Mouse (Mus musculus) neural tube, embryonic 14.5 days (tissue): ENCODE measurements around the gene Card19. TPM values are rescaled to one million over a fixed set of nuclear protein-coding genes. Genes with fewer than 3 reads are reported as not detected.

ENCODE experiments used
- ATAC-seq: fragments of 200-750 bp; cut with Nextera tagmentation; 2 replicates; pipeline ENCODE4 v1.8.0; 2017; ENCODE audit warnings: low read depth, mild to moderate bottlenecking, moderate TSS enrichment, moderate library complexity
- H3K27ac ChIP-seq: fragments of 300-500 bp; sonication (generic); 2 replicates; pipeline ENCODE4 v1.5.1; 2014; ENCODE audit warnings: low read depth, mild to moderate bottlenecking, control low read depth, low read length, moderate library complexity, mixed read lengths
- H3K27me3 ChIP-seq: fragments of 300-500 bp; sonication (generic); 2 replicates; pipeline ENCODE4 v1.6.1; 2014; ENCODE audit warnings: low read length; ENCODE audit not compliant: control insufficient read depth, insufficient read depth
- H3K36me3 ChIP-seq: fragments of 300-500 bp; sonication (generic); 2 replicates; pipeline ENCODE4 v1.6.1; 2014; ENCODE audit warnings: low read length, mixed read lengths; ENCODE audit not compliant: control insufficient read depth, insufficient read depth
- H3K4me1 ChIP-seq: fragments of 300-500 bp; sonication (generic); 2 replicates; pipeline ENCODE4 v1.6.1; 2014; ENCODE audit warnings: low read length; ENCODE audit not compliant: control insufficient read depth, insufficient read depth
- H3K4me2 ChIP-seq: fragments of 300-500 bp; sonication (generic); 2 replicates; pipeline ENCODE4 v1.6.1; 2014; ENCODE audit warnings: mild to moderate bottlenecking, low read depth, low read length, control low read depth
- H3K4me3 ChIP-seq: fragments of 300-500 bp; sonication (generic); 2 replicates; pipeline ENCODE4 v1.5.1; 2014; ENCODE audit warnings: low read depth, low read length, control low read depth, mixed read lengths
- H3K9ac ChIP-seq: fragments of 300-500 bp; sonication (generic); replicated peaks from 2 replicates; pipeline ENCODE4 v1.6.1; 2014; ENCODE audit warnings: low read depth, mild to moderate bottlenecking, control low read depth, low read length, mixed read lengths
- H3K9me3 ChIP-seq: fragments of 300-500 bp; sonication (generic); 2 replicates; pipeline ENCODE4 v1.6.1; 2016; ENCODE audit warnings: low read length; ENCODE audit not compliant: control insufficient read depth
- WGBS: fragments of 180-500 bp; shearing (Covaris S2); extraction: QIAGEN DNeasy Blood & Tissue Kit; methylation state at CpG from one replicate; pipeline ENCODE4 v1.1.7; 2014; 5-methylcytosine and 5-hydroxymethylcytosine counted together
- polyA plus RNA-seq: library from polyadenylated mRNA; unstranded; fragments of >200 nt; fragmentation: Nextera tagmentation; extraction: Ambion mirVana; gene quantifications from 2 replicates; pipeline ENCODE4 v1.2.1, GENCODE M21; 2014

Gene Card19
- polyA plus RNA-seq, result 35.7 and 37.3 TPM in 2 replicates

DNA sequence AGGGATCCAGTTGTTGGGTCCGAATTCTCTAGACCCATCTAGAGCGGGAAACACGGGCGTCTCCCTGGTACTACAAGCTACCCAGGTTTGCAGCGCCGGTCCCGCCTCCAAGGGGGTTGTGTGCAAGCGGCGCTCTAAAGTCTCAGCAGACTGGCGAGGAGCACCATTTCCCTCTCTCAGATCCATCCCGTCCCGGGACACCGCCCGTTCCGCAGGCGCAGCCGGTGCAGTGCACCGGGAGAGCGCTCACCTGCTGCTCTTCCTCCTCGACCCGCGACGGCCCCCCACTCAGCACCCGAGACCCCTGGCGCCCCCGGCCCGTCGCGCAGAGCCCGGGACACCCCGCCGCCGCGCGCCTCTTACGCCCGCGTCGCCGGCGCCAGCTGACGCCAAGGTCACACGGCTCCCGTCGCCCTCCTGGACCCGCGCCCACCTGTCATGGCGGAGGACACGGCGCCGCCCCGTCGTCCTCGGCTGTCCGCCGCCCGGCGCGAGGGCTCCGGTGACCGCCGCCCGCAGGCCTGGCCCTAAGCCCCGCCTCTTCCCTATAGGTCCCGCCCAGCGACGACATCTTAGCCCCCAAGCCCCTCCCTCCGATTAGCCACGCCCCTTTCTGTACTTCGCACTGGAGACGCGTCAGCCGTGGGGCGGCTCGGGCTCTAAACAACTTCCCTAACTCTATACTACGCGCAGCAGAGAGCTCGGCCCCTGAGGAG lies at the start of gene Card19:
Card19 (minus strand) TSS at position 534 of the 716 bp plus-strand sequence.
- H3K27me3 ChIP-seq, result no peaks in the 10 kb centered on the region
- peak within 1 kb of the TSS; percentile 73 for H3K4me2 ChIP-seq
- ATAC-seq, result peak; percentile 87
- peak within 1 kb of the TSS; percentile 69 for H3K4me3 ChIP-seq
- H3K4me1 ChIP-seq, result peaks cover 20% of the 10 kb centered on the region; the same call in 1 of the 2 replicates
- H3K27ac ChIP-seq, result no peak within 1 kb of the TSS
- no peaks in the 10 kb centered on the region for H3K9me3 ChIP-seq
- H3K36me3 ChIP-seq, result no peaks in the 10 kb centered on the region
- WGBS, result 1% methylated on average over 73 of the region's 78 CpGs
- peak within 1 kb of the TSS; percentile 73 for H3K9ac ChIP-seq

DNA sequence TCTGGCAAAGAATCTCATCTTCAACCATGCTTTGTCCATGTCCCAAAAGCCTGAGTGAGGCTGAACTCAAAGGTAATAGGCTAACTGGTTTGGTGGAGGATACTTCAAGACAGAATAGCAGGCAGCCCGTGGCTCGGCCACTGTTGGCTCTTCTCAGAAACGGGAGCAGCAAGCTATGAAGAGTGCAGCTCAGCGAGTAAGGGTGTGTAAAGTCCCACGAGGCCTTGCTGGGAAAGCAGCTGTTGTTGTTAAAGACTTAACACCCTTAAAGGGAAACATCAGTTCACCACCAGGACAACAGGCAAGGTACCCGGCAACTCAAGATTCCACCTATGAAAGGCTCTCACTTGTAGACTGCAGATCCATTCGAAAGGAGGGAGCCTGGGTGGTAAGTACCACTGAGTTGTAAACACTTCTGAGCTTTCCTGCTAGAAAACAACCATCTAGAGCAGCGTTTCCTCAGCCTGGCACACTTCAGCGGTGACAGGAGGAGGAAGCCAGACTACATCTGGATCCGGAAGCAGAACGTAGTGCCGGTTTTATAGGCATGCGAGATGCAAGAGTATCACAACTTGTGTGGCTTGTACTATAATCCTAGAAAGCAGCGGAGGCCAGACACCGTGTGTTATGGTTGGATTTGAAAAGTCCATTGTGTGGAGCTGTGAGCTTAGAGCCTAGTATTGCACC lies 44.3 kb upstream of the Card19 start:
- H3K9me3 ChIP-seq, result no peaks in the 10 kb centered on the region
- WGBS, result 81% methylated on average over 15 of the region's 15 CpGs
- H3K4me3 ChIP-seq, result no peak overlapping the region
- no peak for ATAC-seq
- no peak overlapping the region for H3K27ac ChIP-seq
- H3K27me3 ChIP-seq, result no peaks in the 10 kb centered on the region
- H3K9ac ChIP-seq, result no peak overlapping the region
- no peaks in the 10 kb centered on the region for H3K36me3 ChIP-seq
- H3K4me1 ChIP-seq, result no peaks in the 10 kb centered on the region
- H3K4me2 ChIP-seq, result no peak overlapping the region

DNA sequence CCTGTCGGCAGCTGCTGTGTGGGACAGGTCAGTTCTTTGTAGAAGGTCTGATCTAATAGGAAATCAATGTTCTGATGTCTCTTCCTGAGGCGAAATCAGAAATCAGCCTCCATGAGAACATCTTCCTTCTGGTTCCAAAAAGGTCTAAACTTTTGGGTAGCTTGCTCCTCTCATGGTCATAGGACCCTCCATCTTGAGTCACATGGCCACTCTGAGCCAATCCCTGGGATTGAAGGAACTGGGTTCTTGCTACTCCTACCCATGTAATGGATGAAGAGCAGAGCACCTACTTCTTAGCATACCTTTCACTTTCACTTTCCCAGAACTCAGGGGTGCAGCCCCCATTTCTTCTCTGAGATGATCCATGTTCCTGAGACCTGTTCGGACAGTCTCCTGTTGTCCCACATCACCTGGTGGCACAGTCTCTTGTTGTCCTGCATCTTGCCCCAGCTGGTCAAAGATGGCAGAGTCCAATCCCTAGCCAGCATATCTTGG lies 42.0 kb upstream of the Card19 start:
- Histone ChIP-seq H3K4me2 (no peak overlapping the region), H3K27ac (no peak overlapping the region), H3K4me3 (no peak overlapping the region), H3K4me1 (no peaks in the 10 kb centered on the region), H3K9me3 (no peaks in the 10 kb centered on the region), H3K9ac (no peak overlapping the region), H3K27me3 (no peaks in the 10 kb centered on the region), H3K36me3 (no peaks in the 10 kb centered on the region)
- 85% methylated on average over 3 of the region's 3 CpGs for WGBS
- ATAC-seq, result no peak

DNA sequence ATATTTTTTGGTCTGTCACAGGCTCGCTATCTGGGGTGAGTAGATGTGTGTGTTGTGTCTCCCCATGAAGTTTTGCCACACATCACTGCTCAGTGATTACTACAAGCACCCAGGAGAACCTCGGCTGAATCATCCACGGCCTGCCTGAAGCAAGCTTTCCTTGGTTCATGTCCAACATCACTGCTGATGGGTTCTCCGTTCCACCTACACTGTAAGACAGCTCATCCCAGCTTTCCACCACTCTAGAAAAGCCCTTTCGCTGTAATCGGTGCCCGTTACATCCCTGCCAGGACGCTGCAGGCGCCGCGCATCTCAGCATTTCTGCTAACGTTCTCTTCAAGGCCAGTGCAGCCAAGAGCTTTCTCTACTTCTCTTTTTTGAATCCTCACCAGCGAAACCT lies 36.9 kb upstream of the Card19 start:
- H3K36me3 ChIP-seq, result no peaks in the 10 kb centered on the region
- no peak overlapping the region for H3K4me2 ChIP-seq
- WGBS, result 88% methylated on average over 13 of the region's 13 CpGs
- no peak overlapping the region for H3K9ac ChIP-seq
- peaks cover 5% of the 10 kb centered on the region; the same call in 1 of the 2 replicates for H3K4me1 ChIP-seq
- H3K27ac ChIP-seq, result no peak overlapping the region
- no peak for ATAC-seq
- H3K4me3 ChIP-seq, result no peak overlapping the region
- peaks cover 8% of the 10 kb centered on the region; the same call in 1 of the 2 replicates for H3K27me3 ChIP-seq
- no peaks in the 10 kb centered on the region for H3K9me3 ChIP-seq

DNA sequence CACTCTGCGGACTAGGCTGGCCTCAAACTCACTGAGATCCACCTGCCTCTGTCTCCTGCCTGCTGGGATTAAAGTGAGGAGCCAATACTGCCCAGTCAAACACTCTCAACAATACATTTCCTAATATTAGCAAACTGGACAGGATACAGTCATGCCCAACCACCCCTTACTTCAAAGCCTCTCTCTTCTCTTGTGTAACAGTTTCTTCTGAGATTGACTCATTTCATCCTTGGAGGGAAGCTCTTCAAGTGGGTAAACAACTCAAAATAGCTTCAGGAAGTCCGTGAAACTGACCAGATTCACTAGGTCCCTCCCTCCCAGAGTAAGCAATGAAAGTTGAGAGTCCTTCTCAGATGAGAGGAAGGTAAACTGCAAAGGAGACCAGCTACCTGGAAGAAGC lies 36.3 kb upstream of the Card19 start:
- Histone ChIP-seq H3K36me3 (no peaks in the 10 kb centered on the region), H3K4me1 (peaks cover 5% of the 10 kb centered on the region; the same call in 1 of the 2 replicates), H3K27ac (no peak overlapping the region), H3K9me3 (no peaks in the 10 kb centered on the region), H3K4me2 (no peak overlapping the region), H3K9ac (no peak overlapping the region), H3K4me3 (no peak overlapping the region), H3K27me3 (peaks cover 13% of the 10 kb centered on the region)
- WGBS, result 70% methylated on average over 2 of the region's 2 CpGs
- ATAC-seq, result no peak

DNA sequence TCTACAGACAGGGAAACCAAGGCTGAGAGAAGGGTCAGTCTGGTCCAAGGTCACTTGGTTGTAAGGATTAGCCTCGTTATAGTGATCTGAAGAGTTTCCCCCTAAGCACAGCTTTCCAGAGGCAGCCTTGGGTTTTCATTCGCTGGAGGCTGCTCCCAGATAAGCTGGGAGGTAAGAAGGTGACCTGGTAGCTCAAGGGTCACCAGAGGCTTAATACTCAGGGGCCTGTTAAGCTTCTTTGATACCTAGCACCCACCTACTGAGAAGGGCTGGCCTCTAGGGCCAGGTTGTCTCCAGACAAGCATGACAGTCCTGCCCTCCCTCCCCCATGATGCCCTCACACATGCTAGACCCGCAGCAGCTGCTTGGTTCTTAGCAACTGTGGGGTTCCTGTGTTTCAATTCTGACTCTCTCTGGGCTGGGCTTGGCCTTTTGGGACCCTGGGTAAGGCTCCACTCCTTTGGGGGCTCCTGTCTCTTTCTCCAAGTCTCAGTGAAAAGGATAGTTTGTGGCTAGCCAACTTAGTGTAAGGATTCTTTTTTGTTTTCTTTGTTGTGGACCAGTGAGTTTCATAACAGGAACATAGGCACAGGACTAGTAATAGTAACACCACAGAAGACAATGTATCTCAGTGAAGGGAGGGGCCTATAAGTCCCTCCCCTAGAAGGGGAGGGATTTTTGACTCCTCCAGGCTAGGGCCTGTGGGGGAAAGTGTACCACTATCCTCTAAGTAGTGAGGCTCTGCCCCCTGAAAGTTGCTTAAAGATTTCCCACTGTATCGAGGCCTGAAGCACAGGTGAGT lies 35.1 kb upstream of the Card19 start:
- Histone ChIP-seq H3K9me3 (no peaks in the 10 kb centered on the region), H3K36me3 (no peaks in the 10 kb centered on the region), H3K27ac (no peak overlapping the region), H3K4me1 (peaks cover 5% of the 10 kb centered on the region; the same call in 1 of the 2 replicates), H3K9ac (no peak overlapping the region), H3K27me3 (peaks cover 18% of the 10 kb centered on the region), H3K4me2 (no peak overlapping the region), H3K4me3 (no peak overlapping the region)
- ATAC-seq, result no peak
- WGBS, result 37% methylated on average over 4 of the region's 4 CpGs

DNA sequence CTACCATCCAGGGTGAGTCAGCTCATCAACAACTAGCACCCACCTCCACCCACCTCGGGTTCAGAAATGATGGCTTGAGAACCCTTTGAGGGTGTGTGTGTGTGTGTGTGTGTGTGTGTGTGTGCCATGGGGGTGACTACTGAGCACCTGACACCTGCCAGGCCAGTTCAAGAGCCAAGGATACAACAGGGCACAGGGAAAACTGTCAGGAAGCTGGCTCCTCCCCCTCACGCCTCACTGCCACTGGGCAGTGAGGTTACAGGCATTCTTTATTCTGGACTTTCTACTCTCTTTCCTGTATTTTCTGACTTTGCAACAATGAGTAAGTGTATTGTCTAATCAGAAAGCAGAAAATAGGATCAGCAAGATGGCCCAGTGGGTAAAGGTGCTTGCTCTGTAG lies 33.8 kb upstream of the Card19 start:
- no peak overlapping the region for H3K27ac ChIP-seq
- H3K4me1 ChIP-seq, result peaks cover 5% of the 10 kb centered on the region; the same call in 1 of the 2 replicates
- no peaks in the 10 kb centered on the region for H3K9me3 ChIP-seq
- no peak for ATAC-seq
- H3K27me3 ChIP-seq, result peaks cover 18% of the 10 kb centered on the region
- WGBS, result 89% methylated on average over 2 of the region's 2 CpGs
- H3K4me2 ChIP-seq, result no peak overlapping the region
- no peak overlapping the region for H3K4me3 ChIP-seq
- no peaks in the 10 kb centered on the region for H3K36me3 ChIP-seq
- H3K9ac ChIP-seq, result no peak overlapping the region

DNA sequence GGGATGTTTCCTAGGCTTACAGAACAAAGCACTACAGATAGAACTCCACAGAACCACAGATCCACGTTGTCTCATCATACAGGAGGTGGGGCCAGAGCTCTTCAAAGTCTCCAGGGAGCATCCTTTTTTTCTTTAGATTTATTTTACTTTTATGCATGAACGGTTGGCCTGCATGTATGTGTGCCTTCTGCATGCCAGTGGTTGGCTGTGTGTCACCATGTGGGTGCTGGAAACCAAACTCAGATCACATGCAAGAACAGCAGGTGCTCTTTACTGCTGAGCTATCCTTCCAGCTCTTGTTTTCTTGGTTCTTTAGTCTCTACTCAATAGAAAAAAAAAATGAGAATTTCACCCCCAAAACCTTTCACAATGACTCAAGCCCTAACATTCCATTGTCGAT lies 33.1 kb upstream of the Card19 start:
- Histone ChIP-seq H3K4me2 (no peak overlapping the region), H3K27ac (no peak overlapping the region), H3K27me3 (peaks cover 18% of the 10 kb centered on the region), H3K4me1 (peaks cover 5% of the 10 kb centered on the region; the same call in 1 of the 2 replicates), H3K36me3 (no peaks in the 10 kb centered on the region), H3K4me3 (no peak overlapping the region), H3K9me3 (no peaks in the 10 kb centered on the region), H3K9ac (no peak overlapping the region)
- ATAC-seq, result no peak
- 57% methylated on average over 3 of the region's 3 CpGs for WGBS
